Mouse (Mus musculus) heart, embryonic 14.5 days (tissue): ENCODE data around the gene Rbm4b. TPM values are rescaled to one million over a fixed set of nuclear protein-coding genes. Genes with fewer than 3 reads are reported as not detected.

Experiments used
- ATAC-seq: fragments of 200-750 bp; cut with Nextera tagmentation; 2 replicates; pipeline ENCODE4 v1.8.0; 2017; ENCODE audit warnings: low read depth, moderate TSS enrichment; ENCODE audit not compliant: insufficient number of reproducible peaks, insufficient read depth, low FRiP score
- H3K27ac ChIP-seq, 2 experiments: fragments of 200-500 bp in 1 of 2; fragments of 300-500 bp in 1 of 2; sonication (generic) in 1 of 2; replicated peaks in 1 of 2; 2 replicates each; pipeline ENCODE4 v1.5.1; 2012 to 2014; ENCODE audit warnings: low read depth in 2 of 2, low read length in 2 of 2, control low read depth in 1 of 2, mild to moderate bottlenecking in 1 of 2, mixed read lengths in 1 of 2; ENCODE audit not compliant: control insufficient read depth in 1 of 2, insufficient read depth in 1 of 2
- H3K27me3 ChIP-seq: fragments of 300-500 bp; sonication (generic); 2 replicates; pipeline ENCODE4 v1.6.1; 2014; ENCODE audit warnings: mild to moderate bottlenecking, low read length, control low read depth; ENCODE audit not compliant: control insufficient read depth, insufficient read depth
- H3K36me3 ChIP-seq: fragments of 300-500 bp; sonication (generic); 2 replicates; pipeline ENCODE4 v1.6.1; 2014; ENCODE audit warnings: mild to moderate bottlenecking, control low read depth, low read length, mixed read lengths; ENCODE audit not compliant: control insufficient read depth, insufficient read depth
- H3K4me1 ChIP-seq, 2 experiments: fragments of 200-500 bp in 1 of 2; fragments of 300-500 bp in 1 of 2; sonication (generic) in 1 of 2; 2 replicates each; pipeline ENCODE4 v1.6.1; 2012 to 2014; ENCODE audit warnings: low read length in 2 of 2, control low read depth in 1 of 2, mixed read lengths in 1 of 2; ENCODE audit not compliant: control insufficient read depth in 2 of 2, insufficient read depth in 2 of 2
- H3K4me2 ChIP-seq: fragments of 300-500 bp; sonication (generic); 2 replicates; pipeline ENCODE4 v1.6.1; 2014; ENCODE audit warnings: mild to moderate bottlenecking, low read length
- H3K4me3 ChIP-seq, 2 experiments: fragments of 200-500 bp in 1 of 2; fragments of 300-500 bp in 1 of 2; sonication (generic) in 1 of 2; 2 replicates each; pipeline ENCODE4 v1.5.1; 2012 to 2014; ENCODE audit warnings: low read length in 2 of 2, mild to moderate bottlenecking in 2 of 2, control low read depth in 1 of 2, low read depth in 1 of 2, moderate library complexity in 1 of 2; ENCODE audit not compliant: control insufficient read depth in 1 of 2, insufficient read depth in 1 of 2
- H3K9ac ChIP-seq: fragments of 300-500 bp; sonication (generic); 2 replicates; pipeline ENCODE4 v1.6.1; 2014; ENCODE audit warnings: mild to moderate bottlenecking, low read length
- H3K9me3 ChIP-seq: fragments of 300-500 bp; sonication (generic); 2 replicates; pipeline ENCODE4 v1.6.1; 2016; ENCODE audit warnings: low read length, control low read depth; ENCODE audit not compliant: control insufficient read depth
- WGBS: fragments of 180-500 bp; shearing (Covaris S2); extraction: QIAGEN DNeasy Blood & Tissue Kit; methylation state at CpG from one replicate; pipeline ENCODE4 v1.1.7; 2014; 5-methylcytosine and 5-hydroxymethylcytosine counted together
- polyA plus RNA-seq: library from polyadenylated mRNA; unstranded; fragments of >200 nt; fragmentation: Nextera tagmentation; extraction: Ambion mirVana; gene quantifications from 2 replicates; pipeline ENCODE4 v1.2.1, GENCODE M21; 2014

The Rbm4b gene
- polyA plus RNA-seq, 1 experiment from 2014 or later, result 34.1 TPM

GRCm38 (mm10) chr19:4793281-4793830 is 37.1 kb downstream of the Rbm4b start:
- peak overlapping the region; percentile 71 to 86 for H3K4me3 ChIP-seq
- H3K4me2 ChIP-seq, result peak overlapping the region; percentile 65
- no peak for ATAC-seq
- H3K9ac ChIP-seq, result peak overlapping the region; percentile 85
- no peaks in the 10 kb centered on the region for H3K9me3 ChIP-seq
- H3K4me1 ChIP-seq, result peaks cover 6 to 35% of the 10 kb centered on the region in 2 experiments
- peaks cover 51% of the 10 kb centered on the region for H3K36me3 ChIP-seq
- H3K27me3 ChIP-seq, result no peaks in the 10 kb centered on the region
- peak overlapping the region; percentile 83 to 85 for H3K27ac ChIP-seq
- under 1% methylated on average over 16 of the region's 16 CpGs for WGBS

GRCm38 (mm10) chr19:4793831-4794422 is 37.6 kb downstream of the Rbm4b start, which contains the start of gene Rbm4:
Gene Rbm4, minus strand, starts transcription at chr19:4793901.
- ATAC-seq, result peak; percentile 95
- Histone ChIP-seq H3K4me3 (peak within 1 kb of the TSS; percentile 71 to 86), H3K36me3 (peaks cover 51% of the 10 kb centered on the region), H3K27ac (peak within 1 kb of the TSS; percentile 83 to 85), H3K4me2 (peak within 1 kb of the TSS; percentile 88), H3K9me3 (no peaks in the 10 kb centered on the region), H3K9ac (peak within 1 kb of the TSS; percentile 85), H3K4me1 (peaks cover 6 to 35% of the 10 kb centered on the region in 2 experiments), H3K27me3 (no peaks in the 10 kb centered on the region)
- WGBS, result under 1% methylated on average over 31 of the region's 31 CpGs

- no peak overlapping the region for H3K4me2 ChIP-seq
- no peaks in the 10 kb centered on the region for H3K9me3 ChIP-seq
- H3K4me3 ChIP-seq, result no peak overlapping the region
- peaks cover 4 to 22% of the 10 kb centered on the region in 2 experiments for H3K4me1 ChIP-seq
- no peak for ATAC-seq
- peaks cover 53% of the 10 kb centered on the region for H3K36me3 ChIP-seq
- no peak overlapping the region for H3K27ac ChIP-seq
- H3K27me3 ChIP-seq, result no peaks in the 10 kb centered on the region
- WGBS, result 88% methylated on average over 1 of the region's 1 CpGs
- no peak overlapping the region for H3K9ac ChIP-seq
Measured at GRCm38 (mm10) chr19:4795929-4796328, 39.6 kb downstream of the Rbm4b start.

- no peak for ATAC-seq
- no peak overlapping the region for H3K4me3 ChIP-seq
- H3K36me3 ChIP-seq, result peaks cover 59% of the 10 kb centered on the region
- H3K27me3 ChIP-seq, result no peaks in the 10 kb centered on the region
- peaks cover 0 to 13% of the 10 kb centered on the region in 2 experiments; a peak in 2 of 4 replicates for H3K4me1 ChIP-seq
- WGBS, result 92% methylated on average over 2 of the region's 2 CpGs
- H3K4me2 ChIP-seq, result no peak overlapping the region
- no peaks in the 10 kb centered on the region for H3K9me3 ChIP-seq
- H3K9ac ChIP-seq, result no peak overlapping the region
- H3K27ac ChIP-seq, result no peak overlapping the region
Measured at GRCm38 (mm10) chr19:4797846-4798245, 41.5 kb downstream of the Rbm4b start.

- Histone ChIP-seq H3K4me1 (peaks cover 0 to 12% of the 10 kb centered on the region in 2 experiments; a peak in 2 of 4 replicates), H3K27me3 (no peaks in the 10 kb centered on the region), H3K4me2 (no peak overlapping the region), H3K36me3 (peaks cover 71% of the 10 kb centered on the region), H3K9ac (no peak overlapping the region), H3K4me3 (no peak overlapping the region), H3K27ac (no peak overlapping the region), H3K9me3 (no peaks in the 10 kb centered on the region)
- 95% methylated on average over 5 of the region's 5 CpGs for WGBS
- no peak for ATAC-seq
Measured at GRCm38 (mm10) chr19:4799083-4799482, 42.8 kb downstream of the Rbm4b start.

GRCm38 (mm10) chr19:4802691-4803091 is 46.4 kb downstream of the Rbm4b start:
- ATAC-seq, result no peak

GRCm38 (mm10) chr19:4803283-4803682 is 47.0 kb downstream of the Rbm4b start:
- no peak for ATAC-seq
- 85% methylated on average over 10 of the region's 10 CpGs for WGBS
- no peak overlapping the region for H3K9ac ChIP-seq
- peaks cover 57% of the 10 kb centered on the region for H3K36me3 ChIP-seq
- no peaks in the 10 kb centered on the region for H3K27me3 ChIP-seq
- H3K9me3 ChIP-seq, result no peaks in the 10 kb centered on the region
- no peak overlapping the region for H3K4me3 ChIP-seq
- H3K27ac ChIP-seq, result no peak overlapping the region
- peaks cover 0 to 19% of the 10 kb centered on the region in 2 experiments; a peak in 2 of 4 replicates for H3K4me1 ChIP-seq
- H3K4me2 ChIP-seq, result no peak overlapping the region

More at GRCm38 (mm10) chr19:4802691-4803091, 46.4 kb downstream of the Rbm4b start:
- Histone ChIP-seq H3K27me3 (no peaks in the 10 kb centered on the region), H3K4me3 (no peak overlapping the region), H3K4me2 (no peak overlapping the region), H3K9ac (no peak overlapping the region), H3K4me1 (peaks cover 0 to 13% of the 10 kb centered on the region in 2 experiments; a peak in 1 of 4 replicates), H3K9me3 (no peaks in the 10 kb centered on the region), H3K27ac (no peak overlapping the region), H3K36me3 (peaks cover 61% of the 10 kb centered on the region)
- 95% methylated on average over 7 of the region's 7 CpGs for WGBS
